Mouse (Mus musculus): Measurements from ENCODE around the gene Rpp25.

Gene Rpp25

DNA sequence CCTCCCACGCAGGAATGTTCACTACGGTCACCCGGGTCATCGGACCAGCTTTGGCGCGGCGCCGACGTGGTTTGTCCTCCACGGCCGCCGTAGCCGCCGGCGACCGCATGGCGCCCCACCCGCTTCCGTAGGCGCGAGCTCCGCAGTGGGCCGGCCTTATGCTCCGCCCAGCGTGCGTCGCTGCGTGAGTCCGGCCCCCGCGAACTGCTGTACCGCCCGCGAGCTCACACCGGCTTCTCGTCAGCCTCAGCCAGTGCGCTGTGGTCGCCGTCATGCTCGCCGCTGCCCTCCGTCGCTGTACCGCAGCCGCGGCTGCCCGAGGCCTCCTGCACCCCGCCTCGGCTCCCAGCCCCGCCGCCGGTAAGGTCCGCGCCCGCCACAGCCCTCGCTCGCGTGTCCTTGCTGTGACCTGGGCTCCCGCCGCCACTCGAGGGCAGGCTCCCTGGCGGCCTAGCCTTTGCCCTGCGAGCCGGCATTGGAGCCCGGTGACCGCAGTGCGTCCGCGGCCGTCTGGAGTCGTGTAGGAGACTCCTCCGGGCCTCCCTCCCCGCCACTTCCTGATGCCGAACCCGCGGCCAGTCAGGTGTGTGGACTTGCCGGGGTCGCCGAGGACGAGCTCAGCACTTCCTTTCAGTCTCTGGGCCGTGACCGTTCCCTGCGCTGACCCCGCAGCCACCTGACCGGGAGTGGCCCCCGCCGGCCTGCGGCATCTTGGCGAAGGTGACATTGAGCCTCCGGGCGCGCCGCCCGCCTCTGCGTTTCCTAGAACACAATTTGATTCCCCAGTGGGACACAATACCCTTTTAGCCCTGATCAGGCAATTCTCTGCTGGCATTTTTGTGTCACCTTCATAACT is 17.5 kb downstream of the Rpp25 start, which contains the start of gene Cox5a:
Gene Cox5a, plus strand, starts transcription at position 219 of the 856 bp plus-strand sequence.
- peak; percentile 96 to 97 for DNase-seq

DNA sequence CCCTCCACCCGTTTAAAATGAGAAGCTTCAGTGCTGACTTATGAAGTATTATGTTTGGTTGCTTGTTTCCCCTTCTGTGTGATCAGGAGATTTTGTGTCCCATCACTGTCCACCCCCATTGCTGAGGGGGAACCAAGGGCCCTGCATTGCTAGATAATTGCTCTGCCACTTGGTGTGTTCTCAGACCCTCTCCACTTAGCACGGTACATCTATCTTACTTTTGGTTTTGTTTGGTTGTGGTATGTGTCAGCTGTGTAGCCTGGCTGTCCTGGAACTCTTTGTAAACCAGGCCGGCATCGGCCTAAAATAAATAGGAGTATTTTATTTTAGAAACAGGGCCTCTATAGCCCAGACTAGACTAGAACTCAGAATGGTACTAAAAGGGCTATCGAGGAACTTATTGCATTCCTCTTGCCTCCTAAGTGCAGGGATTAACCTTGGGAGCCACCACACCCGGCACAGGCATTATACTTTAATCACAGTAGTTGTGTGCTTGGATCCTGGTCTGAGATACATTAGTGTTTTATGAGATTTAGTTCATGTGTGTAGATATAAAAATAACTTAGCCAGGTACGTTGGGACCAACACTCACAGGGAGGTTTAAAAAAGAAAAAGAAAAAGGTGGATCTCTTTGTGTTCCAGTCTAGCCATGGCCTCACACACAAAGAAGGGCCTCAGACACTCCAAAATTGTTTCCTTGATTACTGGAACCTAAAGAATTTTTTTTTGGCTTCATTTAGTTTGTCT is 18.5 kb downstream of the Rpp25 start:
- no peak for DNase-seq

DNA sequence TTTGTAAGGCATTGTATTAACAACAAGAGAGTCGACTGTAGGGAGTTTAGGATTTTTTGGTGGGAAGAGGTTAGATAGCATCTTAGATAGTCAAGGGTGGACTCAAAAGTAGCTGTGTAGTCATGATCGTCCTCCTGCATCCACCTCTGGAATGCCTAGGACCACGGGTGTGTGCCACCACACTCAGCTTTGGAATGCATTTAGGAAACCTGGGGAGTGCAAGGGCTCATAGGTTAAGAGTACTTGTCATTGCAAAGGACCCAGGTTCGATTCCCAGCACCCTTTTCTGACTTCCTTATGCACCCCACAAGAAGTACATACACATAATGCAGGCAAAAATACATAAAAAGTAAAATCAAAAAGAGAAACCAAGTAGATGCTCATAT is 19.0 kb downstream of the Rpp25 start:
- DNase-seq: no peak

DNA sequence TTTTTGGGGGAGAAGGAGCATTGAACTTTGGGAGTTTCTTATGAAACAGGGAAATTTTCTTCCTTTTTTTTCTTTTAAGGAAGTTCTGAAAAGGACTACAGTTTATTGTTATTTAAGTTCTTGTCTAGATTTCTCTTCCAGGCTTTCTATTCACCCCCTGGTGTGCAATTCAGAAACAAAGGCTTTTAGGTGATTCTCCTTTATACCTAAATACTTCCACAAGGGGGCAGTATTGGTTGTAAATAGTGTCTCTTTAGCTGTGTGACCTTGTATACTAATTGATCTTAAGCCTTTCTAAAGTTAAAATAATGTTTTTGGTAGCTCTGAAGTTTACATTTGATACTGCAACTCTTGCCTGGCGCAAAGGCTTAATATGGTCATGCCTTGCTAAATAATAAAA is 19.9 kb downstream of the Rpp25 start:
- no peak for DNase-seq

DNA sequence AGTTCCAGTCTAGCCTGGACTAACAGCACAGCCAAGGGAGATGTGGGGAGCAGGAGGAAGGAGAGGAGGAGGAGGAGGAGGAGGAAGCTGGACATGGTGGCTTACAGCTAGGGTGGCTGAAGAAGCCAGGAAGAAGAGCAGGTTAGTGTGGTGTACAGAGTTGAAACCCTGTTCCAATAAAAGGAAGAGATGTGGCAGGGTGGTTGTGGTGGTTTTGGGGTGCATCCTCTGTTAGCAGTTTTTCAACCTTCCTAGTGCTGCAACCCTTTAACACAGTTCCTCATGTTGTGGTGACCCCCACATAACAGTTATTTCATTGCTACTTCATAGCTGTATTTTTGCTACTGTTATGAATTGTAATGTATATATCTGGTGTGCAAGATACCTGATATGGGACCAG is 20.6 kb downstream of the Rpp25 start:
- DNase-seq: no peak

DNA sequence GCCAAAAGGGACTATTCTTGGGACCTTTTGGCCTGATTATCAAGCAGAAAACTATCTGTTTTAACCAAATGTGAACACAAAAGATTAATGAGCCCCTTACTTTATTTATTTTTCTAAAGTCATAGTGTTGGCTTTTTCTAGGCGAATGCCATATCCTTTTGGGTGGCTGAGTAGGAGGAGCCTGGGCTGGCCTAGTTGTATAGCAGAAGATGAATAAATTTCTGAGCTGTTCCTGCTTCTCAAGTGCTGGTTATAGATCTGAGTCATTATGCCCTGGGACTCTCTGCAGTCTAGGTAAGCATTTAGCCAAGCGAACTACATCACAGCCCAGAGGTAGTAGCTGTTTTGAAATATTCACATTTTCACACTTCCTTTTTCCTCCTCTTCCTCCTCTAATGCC is 21.7 kb downstream of the Rpp25 start:
- no peak for DNase-seq

DNA sequence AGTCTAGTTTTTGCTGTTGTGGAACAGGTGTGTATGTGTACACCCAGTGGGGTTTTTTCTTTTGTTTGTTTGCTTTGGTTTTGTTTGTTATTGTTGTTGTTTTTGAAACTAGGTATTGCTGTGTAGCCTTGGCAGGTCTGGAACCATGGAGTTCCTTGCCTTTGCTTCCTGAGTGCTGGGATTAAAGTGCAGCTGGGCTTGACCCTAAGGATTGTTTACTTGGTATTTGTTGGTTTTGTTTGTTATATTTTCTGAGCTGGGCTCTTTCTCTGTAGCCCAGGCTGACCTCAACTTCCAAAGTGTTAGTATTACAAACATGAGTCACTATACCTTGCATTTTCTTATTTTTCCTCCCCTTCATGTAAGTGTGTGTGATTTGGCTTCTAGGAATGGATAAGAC is 22.6 kb downstream of the Rpp25 start:
- no peak for DNase-seq

DNA sequence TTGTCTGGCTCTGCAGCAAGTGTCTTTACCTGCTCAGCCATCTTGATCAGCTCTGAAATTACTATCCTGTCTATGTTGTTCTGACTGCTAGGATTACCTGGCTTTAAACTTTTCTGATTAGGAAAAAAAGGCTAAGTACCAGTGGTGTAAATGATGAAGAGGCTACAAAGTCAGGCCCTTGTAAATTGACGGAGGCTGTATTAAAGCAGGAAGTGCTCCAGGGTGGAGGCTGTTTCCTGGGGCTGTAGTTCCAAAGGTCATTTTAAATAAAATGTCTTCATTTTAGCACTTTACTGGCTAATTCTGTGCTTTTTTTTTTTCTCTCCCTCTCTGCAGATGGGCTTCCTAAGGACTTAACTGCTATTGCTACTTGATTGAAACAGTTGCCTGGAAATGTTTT is 28.1 kb downstream of the Rpp25 start:
- no peak for DNase-seq

DNA sequence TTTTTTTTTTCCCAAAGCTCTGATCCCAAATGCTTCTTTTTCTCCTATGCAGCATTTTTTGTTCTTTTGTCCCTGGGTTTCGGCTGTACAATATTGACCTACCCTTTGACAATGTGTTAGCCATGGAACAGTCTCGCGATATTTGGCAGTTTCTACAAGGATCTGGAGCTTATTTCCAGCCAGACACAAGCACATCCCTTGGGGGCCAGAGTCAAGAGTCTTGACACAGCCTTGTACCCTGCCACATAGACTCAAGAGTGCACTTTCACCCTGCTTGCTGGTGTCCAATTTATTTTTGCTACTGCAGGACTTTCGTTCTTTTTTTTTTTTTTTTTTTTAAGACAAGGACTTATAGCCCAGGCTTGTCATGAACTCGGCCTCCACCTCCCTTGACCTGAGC is 32.5 kb downstream of the Rpp25 start:
- DNase-seq: no peak

DNA sequence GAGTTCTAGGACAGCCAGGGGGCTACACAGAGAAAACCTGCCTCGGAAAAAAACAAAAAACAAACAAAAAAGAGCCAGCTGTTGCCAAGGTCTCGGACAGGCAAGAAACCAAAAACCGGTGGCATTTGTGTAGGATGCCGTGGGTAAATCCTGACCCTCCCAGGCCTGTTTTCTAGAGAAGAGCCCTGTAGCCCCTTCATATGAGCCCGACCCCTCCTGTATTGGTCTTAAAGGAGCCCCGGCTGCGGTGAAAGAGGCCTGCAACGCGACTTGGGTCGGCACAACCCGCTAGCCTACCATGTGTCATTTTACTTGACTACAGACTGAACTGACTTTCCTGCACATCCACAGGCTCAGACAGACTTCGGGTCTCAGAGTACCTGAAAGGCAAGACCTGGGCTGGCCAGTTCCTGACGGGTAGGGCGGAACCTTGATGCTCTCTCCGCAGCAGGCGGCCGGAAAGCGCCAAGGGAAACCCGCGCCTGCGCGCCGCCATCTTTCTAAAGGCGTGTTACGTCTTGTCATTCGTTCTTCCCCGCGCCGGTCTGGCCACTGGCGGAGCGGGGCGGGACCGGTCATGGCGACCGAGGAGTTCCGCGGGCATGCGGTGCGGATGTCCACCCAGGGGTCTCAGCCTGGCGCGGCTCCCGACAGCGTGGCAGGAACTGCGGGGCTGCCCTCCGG is 33.4 kb downstream of the Rpp25 start, which contains the start of gene Fam219b:
Gene Fam219b, plus strand, starts transcription at position 485 of the 684 bp plus-strand sequence.
- DNase-seq: peak; percentile 94 to 95

DNA sequence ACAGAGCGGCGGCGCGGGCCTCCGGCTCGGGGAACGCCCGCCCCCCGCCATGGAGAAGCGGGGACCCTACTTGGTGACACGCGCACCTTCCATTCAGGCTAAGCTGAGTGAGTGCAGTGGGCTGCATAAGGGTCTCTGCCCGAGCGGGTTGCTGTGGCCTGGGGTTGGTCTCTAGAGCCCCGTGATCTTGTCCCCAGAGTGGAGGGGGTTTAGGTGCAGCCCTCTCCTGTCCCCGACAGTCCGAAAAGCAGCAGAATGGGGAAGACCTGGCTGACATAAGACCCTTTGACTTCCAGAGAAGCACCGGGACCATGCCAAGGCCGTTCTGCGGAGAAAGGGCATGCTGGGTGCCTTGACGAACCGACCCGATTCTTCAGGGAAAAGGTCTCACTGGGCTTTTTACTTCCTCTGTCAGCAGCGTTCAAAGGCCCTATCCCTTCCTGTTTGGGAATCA is 33.9 kb downstream of the Rpp25 start:
- no peak for DNase-seq

DNA sequence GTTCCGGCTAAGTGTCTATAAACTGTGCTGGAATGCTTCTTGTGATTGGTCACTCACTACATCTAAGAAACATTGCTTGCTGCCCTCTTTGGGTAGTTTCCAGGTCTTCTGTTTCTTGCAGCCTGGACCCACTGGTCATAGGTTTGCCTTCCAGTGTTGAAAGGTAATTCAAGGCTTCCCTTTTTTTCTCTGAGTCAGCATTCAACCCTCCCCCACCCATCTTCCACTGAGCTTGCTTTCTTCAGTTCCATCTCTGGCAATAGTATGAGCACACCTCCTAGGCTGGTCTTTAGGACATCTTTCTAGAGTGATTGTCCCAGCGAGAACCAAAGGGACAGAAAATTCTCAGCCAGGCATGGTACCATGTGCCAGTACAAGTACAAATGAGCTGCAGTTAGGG is 35.7 kb downstream of the Rpp25 start:
- DNase-seq: no peak

DNA sequence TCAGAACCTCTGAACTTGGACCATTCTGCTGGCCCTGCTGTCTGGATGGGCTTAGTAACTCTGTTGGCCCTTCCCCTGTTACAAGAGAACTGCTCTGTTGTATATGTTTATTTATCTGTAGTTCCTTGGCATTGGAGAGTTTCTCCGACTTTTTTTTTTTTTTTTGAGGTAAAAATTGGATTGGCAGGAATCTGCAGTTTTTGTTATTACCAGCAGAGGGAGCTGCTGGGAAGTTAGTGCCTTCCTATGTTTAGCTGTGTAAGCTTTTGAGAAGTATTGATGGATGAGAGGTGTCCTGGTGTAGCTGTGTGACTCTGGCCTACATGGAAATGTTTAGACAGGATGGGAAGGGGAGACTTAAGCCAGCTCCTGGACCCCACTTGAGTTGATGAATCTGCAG is 37.5 kb downstream of the Rpp25 start:
- DNase-seq: peak in 1 of 2 experiments; percentile 70

DNA sequence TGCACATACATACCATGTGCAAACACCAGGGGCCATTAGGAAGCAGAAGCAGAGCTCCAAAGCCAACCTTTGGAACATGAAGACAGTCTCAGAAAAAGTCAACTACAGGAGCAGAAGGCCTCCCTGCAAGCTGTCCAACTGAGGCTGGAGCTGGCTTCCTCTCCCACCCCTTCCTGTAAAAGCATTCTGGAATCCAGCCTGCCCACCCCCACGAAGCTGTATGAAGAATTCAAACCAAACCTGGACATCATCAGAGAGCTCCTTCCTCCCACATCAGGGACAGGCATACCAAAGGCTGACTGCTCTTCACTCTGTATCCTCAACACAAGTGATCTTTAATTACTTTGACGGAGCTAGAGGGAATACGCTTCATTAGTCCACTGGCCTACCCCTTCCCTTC is 40.1 kb downstream of the Rpp25 start:
- DNase-seq: no peak

DNA sequence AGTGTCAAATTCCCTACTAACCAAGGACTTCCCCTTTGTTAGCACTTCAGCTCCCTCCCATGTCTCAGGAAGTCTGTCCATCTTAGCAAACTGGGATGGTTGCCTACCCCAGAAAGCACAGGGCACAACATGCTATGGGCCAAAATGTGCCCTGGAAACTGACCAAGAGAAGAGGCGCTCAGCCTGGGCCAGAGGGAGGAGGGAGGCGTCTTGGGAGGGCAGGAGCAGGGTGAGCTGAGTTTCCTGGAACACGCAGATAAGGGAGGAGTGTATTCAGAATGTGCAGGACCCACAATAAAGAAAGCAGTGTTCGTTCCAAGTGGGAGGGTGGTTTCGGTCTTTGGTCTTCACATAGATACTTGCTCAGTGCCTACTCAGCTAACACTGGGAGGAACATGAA is 43.5 kb downstream of the Rpp25 start:
- no peak for DNase-seq

DNA sequence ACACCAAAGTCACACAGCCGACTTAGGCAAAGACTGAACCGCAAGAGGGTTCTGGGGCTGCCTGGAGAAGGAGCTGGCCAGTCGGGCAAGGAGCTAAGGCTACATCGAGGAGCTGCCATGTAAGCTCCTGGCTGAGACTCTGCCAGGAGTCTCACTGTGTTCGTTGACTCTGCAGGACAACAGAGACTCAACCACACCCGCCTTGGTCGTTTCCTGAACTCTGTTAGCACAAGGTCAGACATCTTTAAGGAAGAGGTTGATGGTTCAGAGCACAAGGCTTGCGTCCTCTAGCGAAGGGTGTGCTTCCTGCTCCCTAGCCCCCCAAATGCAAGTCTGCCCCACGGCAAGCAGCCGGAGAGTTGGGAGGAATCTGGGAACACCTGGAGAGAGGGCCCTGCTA is 44.0 kb downstream of the Rpp25 start:
- no peak for DNase-seq

DNA sequence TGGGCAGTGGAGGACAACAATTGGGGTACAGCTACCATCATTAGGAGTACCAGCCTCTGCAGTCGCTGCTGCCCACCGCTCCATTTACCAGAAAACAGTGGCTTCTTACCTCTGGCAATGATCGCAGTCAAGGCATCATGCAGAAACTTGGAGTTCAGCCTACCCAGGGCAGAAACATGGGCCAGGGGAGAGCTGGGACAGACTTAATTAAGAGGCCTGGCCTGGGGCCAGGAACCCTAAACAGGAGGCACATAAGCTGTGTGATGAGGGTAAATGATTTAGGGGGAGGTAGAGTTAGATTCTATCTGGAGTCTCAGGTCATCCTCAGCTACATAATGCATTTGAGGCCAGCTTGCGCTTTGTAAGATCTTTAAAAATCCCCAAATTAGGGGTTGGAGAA is 45.4 kb downstream of the Rpp25 start:
- DNase-seq: no peak

DNA sequence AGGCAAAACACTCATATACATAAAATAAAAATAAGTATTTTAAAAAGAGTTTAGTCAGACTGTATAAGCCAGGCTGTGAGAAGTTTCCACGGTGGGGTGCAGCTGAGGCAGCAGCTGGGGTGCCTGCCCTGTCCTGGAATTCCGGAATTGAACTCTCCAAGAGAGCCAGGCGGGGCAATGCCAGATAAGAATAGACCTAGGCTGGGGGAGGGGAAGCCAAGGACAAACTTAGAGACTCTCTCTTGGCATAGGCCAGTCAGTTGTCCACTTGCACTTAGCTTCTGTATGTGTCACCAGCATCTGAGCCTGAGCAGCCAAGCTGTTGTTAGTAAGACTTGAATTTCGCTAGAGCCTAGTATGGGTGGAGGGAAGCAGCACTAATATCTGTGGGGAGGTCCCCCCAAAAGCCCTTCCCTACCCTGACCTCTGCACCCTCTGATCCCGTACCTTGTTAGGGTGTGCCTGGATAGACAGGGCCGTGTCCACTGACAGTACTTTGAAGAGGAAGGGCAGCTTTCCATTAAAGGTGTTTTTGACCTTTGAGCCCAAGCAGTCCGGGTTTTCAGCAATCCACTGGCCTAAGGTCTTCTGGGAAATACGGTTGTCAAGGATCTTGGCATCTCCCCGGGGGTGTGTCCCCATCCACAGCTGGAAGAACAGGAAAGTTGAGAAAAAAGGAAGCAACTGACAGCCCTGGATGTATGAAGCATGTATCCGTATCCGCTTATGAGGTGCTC is 46.5 kb downstream of the Rpp25 start:
- DNase-seq: peak in 1 of 2 experiments; percentile 33

DNA sequence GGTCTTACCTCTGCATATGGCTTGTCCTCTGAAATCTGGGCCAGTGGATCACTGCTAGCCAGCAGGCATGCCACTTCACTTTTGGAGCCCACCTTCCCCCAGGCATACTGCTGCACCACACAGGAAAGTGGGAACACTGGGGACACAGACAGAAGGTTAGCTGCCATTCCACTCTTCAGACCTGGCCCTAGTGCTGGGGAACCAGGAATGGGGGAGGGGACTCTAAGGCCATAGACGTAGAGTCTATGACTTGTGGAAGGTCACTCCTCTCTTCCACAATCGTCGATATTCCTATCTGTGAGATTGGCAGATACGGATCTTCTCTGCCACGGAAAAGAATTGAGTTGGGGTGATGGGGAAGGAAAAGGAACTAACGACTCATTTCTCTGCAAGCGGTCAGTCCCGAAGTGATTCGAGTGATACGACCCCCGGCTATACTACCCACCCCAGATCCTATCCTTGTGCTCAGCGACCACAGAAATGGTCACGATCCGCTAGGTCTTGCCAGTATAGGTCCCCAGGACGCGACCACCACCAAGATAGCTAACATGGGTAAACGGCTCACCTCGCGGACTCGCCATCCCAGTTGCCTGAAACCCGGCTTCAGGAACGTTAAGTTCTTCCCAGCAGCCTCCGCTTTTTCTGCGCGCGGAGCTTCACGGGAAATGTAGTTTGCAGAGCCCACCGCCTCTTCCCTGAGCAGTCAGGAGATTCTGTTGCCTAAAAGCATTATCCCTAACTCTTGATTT is 48.5 kb downstream of the Rpp25 start, which contains the start of gene Mpi:
Gene Mpi, minus strand, starts transcription at position 625 of the 749 bp plus-strand sequence.
- DNase-seq: peak; percentile 66 to 73

DNA sequence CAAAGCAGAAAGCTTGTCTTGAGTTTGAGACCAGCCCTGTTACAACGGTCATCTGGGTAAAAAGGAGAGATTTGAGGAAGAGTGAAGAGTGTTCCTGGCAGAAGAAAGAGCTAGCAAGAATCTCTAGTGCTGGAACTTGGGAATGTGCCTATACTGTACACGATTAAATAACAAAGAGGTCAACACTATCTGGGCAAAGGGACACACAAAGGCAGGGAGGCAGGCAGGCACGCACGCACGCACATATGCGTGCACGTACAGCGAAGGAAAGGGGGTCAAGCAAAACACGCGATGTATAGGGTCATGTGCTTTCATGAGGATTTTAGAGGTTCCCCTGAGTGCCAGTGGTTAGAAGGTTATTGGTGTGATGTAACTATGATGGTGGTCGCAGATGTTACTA is 49.3 kb downstream of the Rpp25 start:
- no peak for DNase-seq

DNA sequence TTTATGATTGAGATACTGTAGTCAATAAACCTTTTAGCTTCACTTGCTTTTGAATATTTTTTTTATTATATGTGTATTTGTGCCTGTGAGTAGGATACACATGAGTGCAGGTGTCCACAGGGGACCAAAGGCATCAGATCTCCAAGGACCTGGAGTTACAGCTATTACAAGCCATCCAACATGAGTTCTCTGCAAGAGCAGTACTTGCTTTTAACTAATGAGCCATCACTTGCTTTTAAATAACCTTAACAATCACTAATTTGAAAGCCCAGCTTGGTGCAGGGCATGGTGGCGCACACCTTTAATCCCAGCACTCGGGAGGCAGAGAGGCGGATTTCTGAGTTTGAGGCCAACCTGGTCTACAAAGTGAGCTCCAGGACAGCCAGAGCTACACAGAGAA is 50.9 kb downstream of the Rpp25 start:
- no peak for DNase-seq

Measured in lung, postnatal 4 days (tissue).